Mouse (Mus musculus) hindbrain, embryonic 10.5 days (tissue): ENCODE results near the gene S100a16. TPM values are rescaled to one million over a fixed set of nuclear protein-coding genes. Genes with fewer than 3 reads are reported as not detected.
A peak's percentile ranks its signal among the peaks of the same experiment; 100 is the strongest.

ENCODE experiments used
- DNase-seq: peaks from one replicate; pipeline ENCODE4 v3.0.0-alpha.2; 2017; ENCODE audit warnings: low spot score
- H3K27ac ChIP-seq: fragments of 300-500 bp; sonication (generic); 2 replicates; pipeline ENCODE4 v1.5.1; 2016; ENCODE audit warnings: mild to moderate bottlenecking, moderate library complexity
- H3K27me3 ChIP-seq: fragments of 300-500 bp; sonication (generic); 2 replicates; pipeline ENCODE4 v1.6.1; 2016; ENCODE audit warnings: mild to moderate bottlenecking; ENCODE audit not compliant: poor library complexity, insufficient read depth, severe bottlenecking
- H3K36me3 ChIP-seq: fragments of 300-500 bp; sonication (generic); 2 replicates; pipeline ENCODE4 v1.6.1; 2016; ENCODE audit warnings: mild to moderate bottlenecking, moderate library complexity
- H3K4me1 ChIP-seq: fragments of 300-500 bp; sonication (generic); replicated peaks from 2 replicates; pipeline ENCODE4 v1.6.1; 2016; ENCODE audit warnings: mild to moderate bottlenecking
- H3K4me3 ChIP-seq: fragments of 300-500 bp; sonication (generic); 2 replicates; pipeline ENCODE4 v1.5.1; 2016; ENCODE audit warnings: mild to moderate bottlenecking, moderate library complexity
- H3K9me3 ChIP-seq: fragments of 300-500 bp; sonication (generic); 2 replicates; pipeline ENCODE4 v1.6.1; 2016; ENCODE audit warnings: mild to moderate bottlenecking, moderate library complexity
- WGBS: fragments of 180-500 bp; shearing (Covaris S2); methylation state at CpG from one replicate; pipeline ENCODE4 v1.1.7; 2016; 5-methylcytosine and 5-hydroxymethylcytosine counted together
- polyA plus RNA-seq: library from polyadenylated mRNA; unstranded; fragments of >200 nt; fragmentation: Nextera tagmentation; extraction: Ambion mirVana; gene quantifications from 2 replicates; pipeline ENCODE4 v1.2.1, GENCODE M21; 2016

The S100a16 gene
- polyA plus RNA-seq, 1 experiment from 2014 or later: 47.9 TPM

GRCm38 (mm10) chr3:90508950-90509746, 27.9 kb upstream of the S100a16 start, which contains the start of gene Chtop:
Gene Chtop (minus strand): TSS chr3:90509498.
- Histone ChIP-seq H3K9me3 (no peaks in the 10 kb centered on the region), H3K27me3 (peaks cover 33% of the 10 kb centered on the region), H3K27ac (peak within 1 kb of the TSS; percentile 99), H3K36me3 (peaks cover 36% of the 10 kb centered on the region), H3K4me3 (peak within 1 kb of the TSS; percentile 85), H3K4me1 (peaks cover 22% of the 10 kb centered on the region)
- peak; percentile 99 for DNase-seq
- WGBS: under 1% methylated on average over 66 of the region's 66 CpGs

GRCm38 (mm10) chr3:90509747-90510123, 27.3 kb upstream of the S100a16 start:
- H3K27me3 ChIP-seq: peaks cover 37% of the 10 kb centered on the region
- H3K4me1 ChIP-seq: peaks cover 28% of the 10 kb centered on the region
- H3K9me3 ChIP-seq: no peaks in the 10 kb centered on the region
- peaks cover 31% of the 10 kb centered on the region for H3K36me3 ChIP-seq
- DNase-seq: no peak
- WGBS: 14% methylated on average over 2 of the region's 2 CpGs
- H3K27ac ChIP-seq: peak overlapping the region; percentile 99
- H3K4me3 ChIP-seq: peak overlapping the region; percentile 85

- Histone ChIP-seq H3K4me1 (peaks cover 31% of the 10 kb centered on the region), H3K9me3 (no peaks in the 10 kb centered on the region), H3K36me3 (peaks cover 5% of the 10 kb centered on the region), H3K27ac (no peak overlapping the region), H3K27me3 (peaks cover 49% of the 10 kb centered on the region), H3K4me3 (no peak overlapping the region)
- 83% methylated on average over 5 of the region's 5 CpGs for WGBS
- no peak for DNase-seq
Observed at GRCm38 (mm10) chr3:90512276-90512675, 24.8 kb upstream of the S100a16 start.

DNA sequence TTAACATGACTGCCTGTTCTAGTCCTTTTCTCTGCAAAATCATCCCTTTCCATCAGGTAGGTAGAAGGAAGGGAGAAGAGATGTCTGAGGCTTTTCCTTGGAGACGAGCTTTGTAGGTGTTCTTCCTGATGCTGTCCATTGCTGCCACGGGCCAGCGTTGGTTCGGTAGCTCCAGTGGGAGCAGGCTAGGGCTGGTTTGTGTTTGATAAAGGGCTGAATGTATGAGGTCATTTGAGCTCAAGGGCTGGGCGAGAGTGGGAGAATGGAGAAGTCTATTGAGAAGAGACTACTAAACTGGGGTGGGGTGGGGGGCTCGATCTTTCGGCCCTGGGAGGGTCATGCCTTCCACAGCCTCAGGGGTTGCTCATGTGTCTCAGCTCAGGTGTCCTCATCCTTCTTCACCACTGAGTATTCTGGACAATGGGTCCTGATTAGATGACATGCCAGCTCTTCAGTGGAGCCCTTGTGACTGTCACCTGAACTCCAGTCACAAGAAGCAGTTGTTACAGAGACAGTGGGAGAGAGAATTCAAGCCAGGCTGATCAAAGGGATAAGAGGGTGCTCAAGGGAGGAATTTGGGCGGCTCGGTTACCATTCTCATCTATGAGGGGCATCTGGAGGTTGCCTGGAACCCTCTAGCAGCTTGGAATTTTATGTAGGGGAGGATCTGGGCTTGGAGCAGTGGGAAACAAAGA, 24.0 kb upstream of the S100a16 start:
- H3K27me3 ChIP-seq: peaks cover 52% of the 10 kb centered on the region
- H3K4me1 ChIP-seq: peaks cover 23% of the 10 kb centered on the region
- 75% methylated on average over 9 of the region's 9 CpGs for WGBS
- peak overlapping the region; percentile 53; the same call in 1 of the 2 replicates for H3K4me3 ChIP-seq
- H3K27ac ChIP-seq: no peak overlapping the region
- no peaks in the 10 kb centered on the region for H3K36me3 ChIP-seq
- no peak for DNase-seq
- no peaks in the 10 kb centered on the region for H3K9me3 ChIP-seq

DNA sequence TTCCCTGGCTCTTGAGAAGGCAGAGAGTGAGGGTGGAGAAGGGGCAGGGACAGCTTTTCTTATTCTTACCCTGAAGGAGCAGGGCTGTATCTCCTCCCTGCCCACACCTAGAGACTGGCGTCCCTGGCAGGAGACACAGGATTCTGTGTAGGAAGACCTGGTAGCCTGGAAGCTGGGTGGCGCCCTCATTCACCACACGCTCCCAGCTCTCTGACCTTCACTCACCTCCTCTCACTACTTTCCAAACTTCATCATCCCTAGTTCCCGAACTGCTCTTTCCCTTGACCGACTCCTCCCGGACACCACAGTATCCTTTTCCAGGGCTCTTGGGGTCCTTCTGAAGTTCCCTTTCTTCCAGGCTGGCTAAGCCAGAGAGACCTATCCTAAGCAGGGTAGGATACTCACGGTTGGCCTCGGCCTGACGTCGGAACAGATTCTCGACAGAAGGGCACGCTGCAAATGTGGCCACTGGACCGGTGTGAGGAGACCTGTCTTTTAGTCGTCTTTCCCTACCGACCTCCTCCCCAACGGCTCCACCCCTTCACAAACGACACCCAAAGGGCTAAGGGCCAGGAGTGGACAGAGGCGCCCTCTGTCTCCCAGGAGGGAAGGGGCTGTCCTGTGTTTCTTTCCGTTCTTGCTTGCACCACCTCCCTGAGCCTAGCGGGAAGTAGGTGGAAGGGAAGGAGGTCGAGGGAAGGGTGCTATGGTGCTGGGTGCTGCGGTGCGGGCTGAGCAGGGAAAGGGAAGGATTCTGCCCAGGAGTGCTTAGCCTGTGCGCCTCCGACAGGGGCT, 23.1 kb upstream of the S100a16 start, which contains the start of the genes S100a1 and S100a13:
S100a1 (minus strand) TSS at position 597 of the 795 bp plus-strand sequence.
S100a13 (plus strand) TSS at position 640 of the 795 bp plus-strand sequence.
- H3K4me3 ChIP-seq: peak within 1 kb of the TSS; percentile 53
- peak; percentile 45 for DNase-seq
- H3K36me3 ChIP-seq: no peaks in the 10 kb centered on the region
- H3K9me3 ChIP-seq: no peaks in the 10 kb centered on the region
- H3K27ac ChIP-seq: peak within 1 kb of the TSS; percentile 62
- H3K4me1 ChIP-seq: peaks cover 20% of the 10 kb centered on the region
- 3% methylated on average over 25 of the region's 25 CpGs for WGBS
- peaks cover 52% of the 10 kb centered on the region for H3K27me3 ChIP-seq

GRCm38 (mm10) chr3:90514691-90515090, 22.4 kb upstream of the S100a16 start:
- 1% methylated on average over 10 of the region's 10 CpGs for whole genome bisulfite sequencing
- H3K36me3 ChIP-seq: no peaks in the 10 kb centered on the region
- H3K4me1 ChIP-seq: peaks cover 19% of the 10 kb centered on the region
- peaks cover 52% of the 10 kb centered on the region for H3K27me3 ChIP-seq
- no peaks in the 10 kb centered on the region for H3K9me3 ChIP-seq
- peak overlapping the region; percentile 62 for H3K27ac ChIP-seq
- peak; percentile 64 for DNase-seq
- peak overlapping the region; percentile 53 for H3K4me3 ChIP-seq

DNA sequence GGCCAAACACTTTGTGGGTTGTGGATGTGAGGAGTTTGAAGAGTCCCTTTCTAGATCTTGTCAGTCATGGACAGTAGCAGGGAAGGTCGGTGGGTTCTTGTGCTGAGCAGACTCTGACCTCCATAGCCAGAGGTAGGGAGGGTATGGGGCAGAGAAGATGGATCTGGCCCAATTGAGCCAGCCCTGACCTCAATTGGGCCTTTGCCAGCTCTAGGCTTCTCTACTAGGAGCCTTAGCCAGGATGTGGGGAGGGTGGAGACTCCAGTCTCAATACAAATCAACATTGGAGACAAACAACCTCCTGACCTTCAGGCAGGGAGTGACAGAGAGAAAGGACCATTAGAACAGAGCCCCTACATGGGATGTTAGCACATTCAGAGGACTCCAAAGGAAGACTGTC, 21.8 kb upstream of the S100a16 start:
- DNase-seq: no peak
- Histone ChIP-seq H3K9me3 (no peaks in the 10 kb centered on the region), H3K4me3 (peak overlapping the region; percentile 53), H3K27me3 (peaks cover 52% of the 10 kb centered on the region), H3K4me1 (peaks cover 18% of the 10 kb centered on the region), H3K36me3 (no peaks in the 10 kb centered on the region), H3K27ac (peak overlapping the region; percentile 62; the same call in 1 of the 2 replicates)
- WGBS: 43% methylated on average over 1 of the region's 1 CpGs

GRCm38 (mm10) chr3:90515789-90516188, 21.3 kb upstream of the S100a16 start:
- 83% methylated on average over 4 of the region's 4 CpGs for WGBS
- DNase-seq: no peak
- no peaks in the 10 kb centered on the region for H3K9me3 ChIP-seq
- no peak overlapping the region for H3K27ac ChIP-seq
- no peaks in the 10 kb centered on the region for H3K36me3 ChIP-seq
- peaks cover 52% of the 10 kb centered on the region for H3K27me3 ChIP-seq
- H3K4me3 ChIP-seq: no peak overlapping the region; the same call in 1 of the 2 replicates
- H3K4me1 ChIP-seq: peaks cover 18% of the 10 kb centered on the region

GRCm38 (mm10) chr3:90517711-90518110, 19.3 kb upstream of the S100a16 start:
- Histone ChIP-seq H3K27ac (no peak overlapping the region), H3K4me1 (peaks cover 18% of the 10 kb centered on the region), H3K36me3 (no peaks in the 10 kb centered on the region), H3K4me3 (no peak overlapping the region), H3K9me3 (no peaks in the 10 kb centered on the region), H3K27me3 (peaks cover 34% of the 10 kb centered on the region)
- DNase-seq: no peak
- WGBS: 85% methylated on average over 4 of the region's 4 CpGs

- WGBS: 61% methylated on average over 4 of the region's 4 CpGs
- no peaks in the 10 kb centered on the region for H3K4me1 ChIP-seq
- H3K9me3 ChIP-seq: no peaks in the 10 kb centered on the region
- peaks cover 5% of the 10 kb centered on the region; the same call in 1 of the 2 replicates for H3K27me3 ChIP-seq
- H3K4me3 ChIP-seq: no peak overlapping the region
- H3K36me3 ChIP-seq: no peaks in the 10 kb centered on the region
- no peak for DNase-seq
- no peak overlapping the region for H3K27ac ChIP-seq
Observed at GRCm38 (mm10) chr3:90525421-90525820, 11.6 kb upstream of the S100a16 start.

DNA sequence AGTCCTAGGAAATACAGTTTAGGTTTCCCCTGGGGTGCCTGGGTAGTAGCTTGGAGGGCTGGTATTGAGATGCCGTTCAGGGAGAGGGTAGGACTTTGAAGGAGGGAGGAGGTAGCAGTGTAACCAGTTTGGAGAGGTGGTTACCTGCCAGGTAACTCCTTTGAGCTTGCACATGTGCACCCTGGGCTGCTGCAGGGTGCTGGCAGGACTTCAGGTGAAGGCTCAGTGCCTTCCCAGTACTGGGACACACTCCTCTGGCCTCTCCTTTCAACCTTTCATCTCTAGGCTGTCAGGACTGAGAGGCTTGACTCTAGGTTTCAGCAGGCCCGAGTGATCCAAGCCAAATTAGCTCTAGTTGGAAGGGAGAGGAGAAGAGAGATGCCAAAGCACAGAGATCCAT, 11.0 kb upstream of the S100a16 start:
- Histone ChIP-seq H3K27ac (no peak overlapping the region), H3K9me3 (no peaks in the 10 kb centered on the region), H3K27me3 (peaks cover 5% of the 10 kb centered on the region; the same call in 1 of the 2 replicates), H3K36me3 (no peaks in the 10 kb centered on the region), H3K4me1 (no peaks in the 10 kb centered on the region), H3K4me3 (no peak overlapping the region)
- WGBS: 77% methylated on average over 2 of the region's 2 CpGs
- DNase-seq: no peak

DNA sequence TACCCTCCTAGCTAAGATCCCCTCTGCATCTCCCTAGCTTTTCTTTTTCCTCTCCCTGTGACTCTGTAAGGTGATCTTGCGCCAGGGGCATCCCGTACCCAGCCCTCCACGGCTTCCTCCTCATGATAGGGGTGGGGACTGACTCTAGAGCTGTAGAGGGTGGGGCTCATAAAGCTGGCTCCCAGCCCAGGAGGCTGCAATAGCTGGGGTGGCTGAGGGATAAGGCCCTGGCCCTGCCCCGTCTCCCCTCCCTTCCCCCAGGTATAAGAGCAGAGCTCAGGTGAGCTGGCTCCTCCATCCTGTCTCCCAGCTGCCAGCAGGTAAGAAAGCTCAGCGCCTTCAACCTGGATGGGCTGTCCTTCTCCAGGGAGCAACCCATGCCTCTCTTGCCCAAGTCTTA, 10.5 kb upstream of the S100a16 start, which contains the start of gene S100a14:
S100a14 (plus strand) TSS at position 277 of the 400 bp plus-strand sequence.
- Histone ChIP-seq H3K27me3 (peaks cover 5% of the 10 kb centered on the region; the same call in 1 of the 2 replicates), H3K27ac (no peak within 1 kb of the TSS), H3K4me3 (no peak within 1 kb of the TSS), H3K36me3 (no peaks in the 10 kb centered on the region), H3K9me3 (no peaks in the 10 kb centered on the region), H3K4me1 (no peaks in the 10 kb centered on the region)
- 83% methylated on average over 5 of the region's 5 CpGs for WGBS
- DNase-seq: no peak
